Mouse (Mus musculus): ENCODE results near the gene Nprl2. TPM values are rescaled to one million over a fixed set of nuclear protein-coding genes. Genes with fewer than 3 reads are reported as not detected.
A peak's percentile ranks its signal among the peaks of the same experiment; 100 is the strongest.
"Not testable (repeated sequence)": the region's sequence is repeated elsewhere in the genome, so short reads cannot be mapped to it uniquely, and the experiment has no call there.

The Nprl2 gene
- polyA plus RNA-seq, 1 experiment from 2014 or later, result 48.0 TPM

- peak overlapping the region; percentile 97 for H3K27ac ChIP-seq (replicated peaks)
- peaks cover 38% of the 10 kb centered on the region for H3K36me3 ChIP-seq
- 28% methylated on average over 2 of the region's 2 CpGs for WGBS
- H3K4me1 ChIP-seq, result peaks cover 58% of the 10 kb centered on the region
- H3K4me3 ChIP-seq (replicated peaks), result peak overlapping the region; percentile 83
- no peaks in the 10 kb centered on the region for H3K27me3 ChIP-seq
- H3K9ac ChIP-seq, result peak overlapping the region; percentile 71
- ATAC-seq (ENCODE audit: insufficient number of reproducible peaks, low FRiP score, low TSS enrichment, low read depth), result no peak
- peak overlapping the region; percentile 92 for H3K4me2 ChIP-seq (replicated peaks)
- no peaks in the 10 kb centered on the region for H3K9me3 ChIP-seq (replicated peaks)
These were observed 13.7 kb downstream of the Nprl2 start for GRCm38 (mm10) chr9:107555701-107556100.

- Histone ChIP-seq H3K27ac (replicated peaks) (0 out of 2 replicates have a peak overlapping the region, but pooled peaks have one; percentile 5), H3K27me3 (no peaks in the 10 kb centered on the region), H3K9ac (0 out of 2 replicates have a peak overlapping the region, but pooled peaks have one; percentile 71), H3K4me2 (replicated peaks) (peak overlapping the region; percentile 92), H3K4me1 (peaks cover 51% of the 10 kb centered on the region), H3K36me3 (peaks cover 45% of the 10 kb centered on the region), H3K4me3 (replicated peaks) (peak overlapping the region; percentile 83), H3K9me3 (replicated peaks) (no peaks in the 10 kb centered on the region)
- 62% methylated on average over 3 of the region's 3 CpGs for WGBS
- ATAC-seq (ENCODE audit: insufficient number of reproducible peaks, low FRiP score, low TSS enrichment, low read depth), result no peak
These were observed 14.3 kb downstream of the Nprl2 start for GRCm38 (mm10) chr9:107556346-107556745.

- Histone ChIP-seq H3K9me3 (replicated peaks) (no peaks in the 10 kb centered on the region), H3K27me3 (no peaks in the 10 kb centered on the region), H3K4me2 (replicated peaks) (peak within 1 kb of the TSS; percentile 82), H3K4me1 (peaks cover 40% of the 10 kb centered on the region), H3K27ac (replicated peaks) (peak within 1 kb of the TSS; percentile 79), H3K4me3 (replicated peaks) (peak within 1 kb of the TSS; percentile 92), H3K36me3 (peaks cover 55% of the 10 kb centered on the region), H3K9ac (peak within 1 kb of the TSS; percentile 75)
- peak; percentile 91 for ATAC-seq (ENCODE audit: insufficient number of reproducible peaks, low FRiP score, low TSS enrichment, low read depth)
- 1% methylated on average over 46 of the region's 46 CpGs for WGBS
These were observed 21.1 kb downstream of the Nprl2 start, which contains the start of gene Tusc2 for GRCm38 (mm10) chr9:107563029-107563581. Gene Tusc2 (plus strand): TSS chr9:107563255.

DNA sequence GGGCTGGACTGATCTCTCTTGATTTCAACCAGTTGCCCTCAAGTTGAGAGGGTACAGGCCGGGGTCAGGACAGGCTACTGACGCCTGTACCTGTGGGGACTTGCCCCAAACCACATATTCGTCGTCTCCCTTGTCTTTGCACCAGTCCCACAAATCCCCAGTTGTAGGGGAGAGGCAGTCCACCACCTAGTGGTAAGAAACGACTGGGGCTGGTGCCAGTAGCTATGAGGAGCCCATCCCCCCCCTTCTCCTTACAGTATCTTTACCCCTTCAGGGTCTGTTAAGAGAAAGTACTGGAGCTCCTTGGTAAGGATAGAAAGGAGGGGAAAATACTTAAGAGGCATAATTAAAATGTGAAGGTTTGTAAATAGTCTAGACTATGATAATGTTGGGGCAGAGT lies 23.5 kb downstream of the Nprl2 start:
- not testable (repeated sequence) for ATAC-seq (ENCODE audit: insufficient number of reproducible peaks, low FRiP score, low TSS enrichment, low read depth); H3K4me3 ChIP-seq (replicated peaks); H3K9ac ChIP-seq; H3K4me2 ChIP-seq (replicated peaks); H3K27me3 ChIP-seq; H3K9me3 ChIP-seq (replicated peaks)
- Histone ChIP-seq H3K27ac (replicated peaks) (peak overlapping the region; percentile 31; the same call in 1 of the 2 replicates), H3K4me1 (peaks cover 51% of the 10 kb centered on the region), H3K36me3 (peaks cover 31% of the 10 kb centered on the region)
- 35% methylated on average over 5 of the region's 5 CpGs for WGBS

GRCm38 (mm10) chr9:107566041-107566709 lies 24.1 kb downstream of the Nprl2 start:
- peaks cover 31% of the 10 kb centered on the region for H3K36me3 ChIP-seq
- peaks cover 57% of the 10 kb centered on the region for H3K4me1 ChIP-seq
- no peak overlapping the region; the same call in 1 of the 2 replicates for H3K4me2 ChIP-seq (replicated peaks)
- no peak overlapping the region for H3K9ac ChIP-seq
- no peak overlapping the region for H3K4me3 ChIP-seq (replicated peaks)
- H3K27me3 ChIP-seq, result no peaks in the 10 kb centered on the region
- peak overlapping the region; percentile 59; the same call in 1 of the 2 replicates for H3K27ac ChIP-seq (replicated peaks)
- 55% methylated on average over 15 of the region's 15 CpGs for WGBS
- ATAC-seq (ENCODE audit: insufficient number of reproducible peaks, low FRiP score, low TSS enrichment, low read depth), result no peak
- no peaks in the 10 kb centered on the region for H3K9me3 ChIP-seq (replicated peaks)

- Histone ChIP-seq H3K4me2 (replicated peaks) (peak overlapping the region; percentile 61; the same call in 1 of the 2 replicates), H3K4me1 (peaks cover 64% of the 10 kb centered on the region), H3K27ac (replicated peaks) (0 out of 2 replicates have a peak overlapping the region, but pooled peaks have one; percentile 59), H3K9me3 (replicated peaks) (no peaks in the 10 kb centered on the region), H3K9ac (no peak overlapping the region), H3K27me3 (no peaks in the 10 kb centered on the region), H3K36me3 (peaks cover 31% of the 10 kb centered on the region), H3K4me3 (replicated peaks) (no peak overlapping the region)
- 65% methylated on average over 3 of the region's 3 CpGs for WGBS
- no peak for ATAC-seq (ENCODE audit: insufficient number of reproducible peaks, low FRiP score, low TSS enrichment, low read depth)
These were observed 24.8 kb downstream of the Nprl2 start for GRCm38 (mm10) chr9:107566855-107567254.

- peak within 1 kb of the TSS; percentile 70 for H3K9ac ChIP-seq
- peaks cover 35% of the 10 kb centered on the region for H3K36me3 ChIP-seq
- no peaks in the 10 kb centered on the region for H3K9me3 ChIP-seq (replicated peaks)
- H3K4me1 ChIP-seq, result peaks cover 67% of the 10 kb centered on the region
- H3K4me2 ChIP-seq (replicated peaks), result peak within 1 kb of the TSS; percentile 61
- no peaks in the 10 kb centered on the region for H3K27me3 ChIP-seq
- peak within 1 kb of the TSS; percentile 92 for H3K27ac ChIP-seq (replicated peaks)
- H3K4me3 ChIP-seq (replicated peaks), result peak within 1 kb of the TSS; percentile 88
- 10% methylated on average over 18 of the region's 18 CpGs for WGBS
- ATAC-seq (ENCODE audit: insufficient number of reproducible peaks, low FRiP score, low TSS enrichment, low read depth), result no peak
These were observed 25.8 kb downstream of the Nprl2 start, which contains the start of gene Hyal2 for GRCm38 (mm10) chr9:107567702-107568319. Gene Hyal2 (plus strand): TSS chr9:107567945.

DNA sequence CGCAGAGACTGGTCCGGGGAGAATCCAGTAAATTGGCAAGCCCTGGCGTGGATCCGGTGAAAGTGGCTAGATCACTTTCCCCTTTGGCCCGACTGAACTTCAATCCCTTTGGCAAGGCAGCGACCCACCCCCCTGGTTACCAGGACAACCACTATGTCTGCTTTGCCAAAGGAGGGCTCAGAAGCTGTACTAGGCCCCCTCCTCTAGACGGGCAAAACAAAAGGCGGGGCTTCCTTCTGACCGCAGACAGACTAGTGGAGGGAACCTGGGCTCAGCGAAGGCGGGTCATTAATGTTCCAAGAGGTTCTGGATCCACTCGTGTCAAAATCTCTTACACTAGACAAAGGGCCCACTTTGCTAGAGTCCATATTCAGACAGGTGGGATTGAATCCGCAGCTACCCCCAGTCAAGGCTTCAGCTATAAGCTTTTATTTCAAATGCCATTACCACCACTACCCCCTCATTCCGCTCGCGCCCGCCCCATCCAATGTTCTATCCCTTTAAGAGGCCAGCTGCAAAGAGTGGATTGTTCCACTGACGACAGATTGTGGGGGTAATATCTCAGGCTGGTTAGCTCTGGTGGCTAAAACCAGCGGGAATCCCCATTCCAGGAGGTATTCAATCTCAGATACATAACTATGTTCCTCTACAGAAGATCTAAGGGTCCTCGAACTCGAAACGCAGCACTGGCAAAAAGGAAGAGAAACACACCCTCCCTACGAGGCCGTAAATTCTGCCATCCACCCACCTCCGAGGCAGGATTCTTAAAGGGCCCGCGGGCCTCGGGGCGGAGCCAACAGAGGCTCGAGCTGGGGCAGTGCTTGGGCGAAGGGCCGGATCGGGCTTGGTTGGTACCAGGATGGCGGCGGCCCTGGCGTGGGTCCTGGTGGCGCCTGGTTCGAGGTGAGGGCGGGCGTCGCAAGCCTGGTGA lies 26.6 kb downstream of the Nprl2 start:
- WGBS, result under 1% methylated on average over 41 of the region's 41 CpGs
- no peaks in the 10 kb centered on the region for H3K27me3 ChIP-seq
- H3K9ac ChIP-seq, result peak overlapping the region; percentile 70
- H3K27ac ChIP-seq (replicated peaks), result peak overlapping the region; percentile 92
- H3K4me1 ChIP-seq, result peaks cover 60% of the 10 kb centered on the region
- H3K36me3 ChIP-seq, result peaks cover 42% of the 10 kb centered on the region
- peak; percentile 86 for ATAC-seq (ENCODE audit: insufficient number of reproducible peaks, low FRiP score, low TSS enrichment, low read depth)
- H3K4me3 ChIP-seq (replicated peaks), result peak overlapping the region; percentile 88
- H3K9me3 ChIP-seq (replicated peaks), result no peaks in the 10 kb centered on the region
- H3K4me2 ChIP-seq (replicated peaks), result peak overlapping the region; percentile 61

GRCm38 (mm10) chr9:107569270-107569669 lies 27.2 kb downstream of the Nprl2 start:
- Histone ChIP-seq H3K4me1 (peaks cover 54% of the 10 kb centered on the region), H3K36me3 (peaks cover 46% of the 10 kb centered on the region), H3K4me3 (replicated peaks) (peak overlapping the region; percentile 88), H3K27ac (replicated peaks) (peak overlapping the region; percentile 92), H3K9ac (peak overlapping the region; percentile 70), H3K4me2 (replicated peaks) (peak overlapping the region; percentile 61), H3K9me3 (replicated peaks) (no peaks in the 10 kb centered on the region), H3K27me3 (no peaks in the 10 kb centered on the region)
- under 1% methylated on average over 23 of the region's 23 CpGs for whole genome bisulfite sequencing
- ATAC-seq (ENCODE audit: insufficient number of reproducible peaks, low FRiP score, low TSS enrichment, low read depth), result peak; percentile 3; the same call in 1 of the 2 replicates

DNA sequence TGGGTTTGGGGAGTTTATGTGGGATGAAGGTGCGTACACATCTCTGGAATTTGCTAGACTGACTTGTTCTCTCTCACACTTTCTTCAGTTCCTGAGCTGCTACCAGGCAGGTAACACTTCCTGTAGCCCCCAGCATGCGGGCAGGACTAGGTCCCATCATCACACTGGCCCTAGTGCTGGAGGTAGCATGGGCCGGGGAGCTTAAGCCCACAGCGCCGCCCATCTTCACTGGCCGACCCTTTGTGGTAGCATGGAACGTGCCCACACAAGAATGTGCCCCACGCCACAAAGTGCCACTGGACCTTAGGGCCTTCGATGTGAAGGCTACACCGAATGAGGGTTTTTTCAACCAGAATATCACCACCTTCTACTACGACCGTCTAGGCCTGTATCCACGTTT lies 28.0 kb downstream of the Nprl2 start:
- H3K9me3 ChIP-seq (replicated peaks), result no peaks in the 10 kb centered on the region
- H3K4me2 ChIP-seq (replicated peaks), result peak overlapping the region; percentile 61
- peak overlapping the region; percentile 92 for H3K27ac ChIP-seq (replicated peaks)
- H3K4me1 ChIP-seq, result peaks cover 48% of the 10 kb centered on the region
- H3K36me3 ChIP-seq, result peaks cover 48% of the 10 kb centered on the region
- peak overlapping the region; percentile 70 for H3K9ac ChIP-seq
- no peaks in the 10 kb centered on the region for H3K27me3 ChIP-seq
- peak overlapping the region; percentile 88 for H3K4me3 ChIP-seq (replicated peaks)
- 23% methylated on average over 13 of the region's 13 CpGs for WGBS
- ATAC-seq (ENCODE audit: insufficient number of reproducible peaks, low FRiP score, low TSS enrichment, low read depth), result no peak

All from embryonic facial prominence, embryonic 15.5 days (tissue).